Mouse (Mus musculus) CH12.LX (cell line): Measurements from ENCODE around the gene Cys1.

Experiments
- BHLHE40 ChIP-seq: IDR thresholded peaks from 2 replicates; pipeline ENCODE4 v1.6.1; 2011; ENCODE audit warnings: mild to moderate bottlenecking, low read depth, low read length, improper control_type of control experiment
- CTCF ChIP-seq, 2 experiments: IDR thresholded peaks in 1 of 2; conservative IDR thresholded peaks in 1 of 2; 2 replicates each; pipeline ENCODE4 v1.5.1; 2011 to 2012; ENCODE audit warnings: low read depth in 2 of 2, low read length in 2 of 2, improper control_type of control experiment in 1 of 2, inconsistent platforms in 1 of 2, mild to moderate bottlenecking in 1 of 2, moderate library complexity in 1 of 2
- EP300 ChIP-seq: IDR thresholded peaks from 2 replicates; pipeline ENCODE4 v1.6.1; 2011; ENCODE audit warnings: low read length, improper control_type of control experiment
- HCFC1 ChIP-seq: IDR thresholded peaks from 2 replicates; pipeline ENCODE4 v1.6.1; 2012; ENCODE audit warnings: low read depth, mild to moderate bottlenecking, inconsistent platforms, low read length, improper control_type of control experiment
- IRF4 ChIP-seq: IDR thresholded peaks from 2 replicates; pipeline ENCODE4 v1.6.1; 2014; ENCODE audit warnings: low read depth, mild to moderate bottlenecking, inconsistent platforms, low read length, improper control_type of control experiment
- MAFK ChIP-seq: IDR thresholded peaks from 2 replicates; pipeline ENCODE4 v1.6.1; 2011; ENCODE audit warnings: low read length, improper control_type of control experiment; ENCODE audit not compliant: insufficient replicate concordance
- PAX5 ChIP-seq: IDR thresholded peaks from 2 replicates; pipeline ENCODE4 v1.6.1; 2012; ENCODE audit warnings: low read length, inconsistent platforms, mixed read lengths
- POLR2A ChIP-seq: IDR thresholded peaks from 2 replicates; pipeline ENCODE4 v1.6.1; 2011; ENCODE audit warnings: low read depth, mild to moderate bottlenecking, improper control_type of control experiment, low read length
- POLR2AphosphoS2 ChIP-seq: IDR thresholded peaks from 2 replicates; pipeline ENCODE4 v1.6.1; 2011; ENCODE audit warnings: low read depth, low read length, improper control_type of control experiment
- SIN3A ChIP-seq: IDR thresholded peaks from 2 replicates; pipeline ENCODE4 v1.6.1; 2012; ENCODE audit warnings: low read length, improper control_type of control experiment, inconsistent platforms
- TBP ChIP-seq: conservative IDR thresholded peaks from 2 replicates; pipeline ENCODE4 v1.6.1; 2011; ENCODE audit warnings: low read depth, low read length, improper control_type of control experiment
- UBTF ChIP-seq: IDR thresholded peaks from 2 replicates; pipeline ENCODE4 v1.6.1; 2012; ENCODE audit warnings: low read depth, mild to moderate bottlenecking, inconsistent platforms, low read length, improper control_type of control experiment, moderate library complexity
- USF1 ChIP-seq: IDR thresholded peaks from 2 replicates; pipeline ENCODE4 v1.6.1; 2014; ENCODE audit warnings: low read depth, mild to moderate bottlenecking, inconsistent platforms, low read length, improper control_type of control experiment
- ZNF384 ChIP-seq: IDR thresholded peaks from 2 replicates; pipeline ENCODE4 v1.6.1; 2012; ENCODE audit warnings: low read depth, low read length, improper control_type of control experiment, inconsistent platforms

DNA sequence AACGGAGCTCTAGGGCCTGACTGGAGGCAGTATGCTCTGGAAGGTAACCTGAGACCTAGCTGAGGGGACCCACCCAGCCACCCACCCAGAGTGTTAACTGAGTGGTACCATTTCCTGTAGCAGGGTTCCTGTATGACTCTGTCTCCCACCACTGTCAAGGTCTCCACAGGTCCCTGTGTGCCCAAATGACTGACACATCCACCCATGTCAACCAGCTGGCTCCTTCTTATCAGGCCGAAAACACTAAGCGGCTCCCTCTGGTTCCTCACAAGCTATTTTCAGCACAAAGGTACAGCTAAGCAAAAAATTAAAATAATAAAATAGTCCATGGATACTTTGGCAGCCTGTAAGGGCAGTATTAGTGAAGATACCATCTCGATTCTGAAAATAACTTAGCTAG lies 47.4 kb downstream of the Cys1 start:
- TF ChIP-seq UBTF (no peak), CTCF (conservative IDR thresholded peaks at IDR 0.05 in 1 of 2, IDR thresholded peaks at IDR 0.05 in 1 of 2; ENCODE audit: low read depth in 2 of 2, low read length in 2 of 2) (no peak), BHLHE40 (no peak), EP300 (no peak), PAX5 (no peak), POLR2AphosphoS2 (no peak), USF1 (no peak), POLR2A (no peak), SIN3A (no peak), TBP (no peak), ZNF384 (no peak), IRF4 (no peak), MAFK (no peak), HCFC1 (no peak)
